Mouse (Mus musculus): ENCODE results near the gene Gpank1. TPM values are rescaled to one million over a fixed set of nuclear protein-coding genes. Genes with fewer than 3 reads are reported as not detected.
A peak's percentile ranks its signal among the peaks of the same experiment; 100 is the strongest.

The Gpank1 gene
- total and polyA plus RNA-seq, 2 experiments from 2014 or later, result 17.0 to 20.2 TPM

DNA sequence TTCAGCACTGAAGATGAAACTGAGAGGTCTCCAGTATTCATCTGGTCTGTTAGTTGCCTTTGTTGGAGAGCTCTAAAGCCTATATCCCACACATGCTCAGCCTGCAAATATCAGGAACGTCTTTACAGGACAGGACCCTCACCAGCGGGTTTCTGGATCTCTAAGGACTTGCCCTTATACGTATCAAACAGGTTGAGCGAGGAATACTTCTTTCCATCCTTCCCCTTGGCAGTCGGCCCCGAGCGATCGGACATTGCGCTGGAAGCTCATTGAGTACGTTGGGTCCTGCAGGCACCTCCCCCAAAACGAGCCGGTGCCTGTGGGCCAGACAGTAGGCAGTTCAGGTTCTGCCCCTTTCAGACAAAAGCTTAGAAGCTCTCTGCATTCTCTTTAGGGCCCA lies 41.5 kb downstream of the Gpank1 start:
- peaks cover 45% of the 10 kb centered on the region for H3K36me3 ChIP-seq (ENCODE audit: insufficient read depth, low read length)
- no peak for ATAC-seq (ENCODE audit: low FRiP score)
- H3K4me2 ChIP-seq (ENCODE audit: low read depth, low read length, poor library complexity, severe bottlenecking), result peak overlapping the region; percentile 85
- peak overlapping the region; percentile 43; the same call in 1 of the 2 replicates for H3K27ac ChIP-seq (ENCODE audit: low read depth, low read length)
- TF ChIP-seq CTCF (IDR thresholded peaks at IDR 0.05), result no peak
- peak overlapping the region; percentile 98 for H3K9ac ChIP-seq (replicated peaks; ENCODE audit: low read length, poor library complexity, severe bottlenecking)
- H3K4me1 ChIP-seq (ENCODE audit: insufficient read depth, low read length), result peaks cover 11% of the 10 kb centered on the region; the same call in 1 of the 2 replicates
- peak overlapping the region; percentile 87 for H3K4me3 ChIP-seq (ENCODE audit: low read depth, low read length)
- 24% methylated on average over 12 of the region's 12 CpGs for WGBS
- H3K9me3 ChIP-seq (ENCODE audit: low read length), result no peaks in the 10 kb centered on the region
- no peak for DNase-seq (ENCODE audit: low spot score)
- H3K27me3 ChIP-seq (ENCODE audit: insufficient read depth, low read length), result no peaks in the 10 kb centered on the region

DNA sequence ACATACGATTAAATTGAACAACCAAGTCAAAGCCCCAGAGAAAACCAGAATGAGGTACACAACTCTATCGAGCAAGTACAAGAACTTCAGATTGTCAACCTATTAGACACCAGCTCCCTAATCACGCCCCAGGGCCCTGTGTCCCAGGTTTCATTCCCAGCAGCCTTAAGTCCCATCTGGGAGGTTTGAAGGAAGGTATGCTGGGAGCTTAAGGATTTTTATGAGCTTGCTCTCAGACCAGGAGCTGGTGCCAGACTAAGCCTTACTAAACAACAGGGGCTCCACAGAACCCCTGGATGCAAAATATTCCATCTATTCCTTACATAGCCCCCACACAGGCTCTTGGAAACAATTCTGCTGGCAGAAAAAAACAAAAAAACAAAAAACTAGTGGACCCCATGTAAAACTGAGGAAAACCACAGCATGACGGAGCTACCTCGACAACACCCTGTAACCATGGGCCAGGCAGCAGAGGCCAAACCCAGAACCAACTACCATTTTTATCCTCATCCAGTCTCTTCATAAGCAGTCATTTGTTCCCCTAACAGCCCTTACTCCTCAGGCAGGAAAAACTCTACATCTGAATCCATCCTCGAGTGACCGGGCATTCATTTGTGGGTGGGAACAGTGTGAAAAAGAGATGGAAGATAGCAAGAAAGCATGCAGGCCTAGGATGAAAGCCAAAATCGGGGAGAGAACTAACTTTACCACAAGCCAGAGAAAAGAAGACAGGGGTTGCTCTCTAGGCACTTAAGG lies 42.2 kb downstream of the Gpank1 start:
- DNase-seq (ENCODE audit: low spot score), result no peak
- WGBS, result 5% methylated on average over 8 of the region's 8 CpGs
- TF ChIP-seq CTCF (IDR thresholded peaks at IDR 0.05), result no peak

DNA sequence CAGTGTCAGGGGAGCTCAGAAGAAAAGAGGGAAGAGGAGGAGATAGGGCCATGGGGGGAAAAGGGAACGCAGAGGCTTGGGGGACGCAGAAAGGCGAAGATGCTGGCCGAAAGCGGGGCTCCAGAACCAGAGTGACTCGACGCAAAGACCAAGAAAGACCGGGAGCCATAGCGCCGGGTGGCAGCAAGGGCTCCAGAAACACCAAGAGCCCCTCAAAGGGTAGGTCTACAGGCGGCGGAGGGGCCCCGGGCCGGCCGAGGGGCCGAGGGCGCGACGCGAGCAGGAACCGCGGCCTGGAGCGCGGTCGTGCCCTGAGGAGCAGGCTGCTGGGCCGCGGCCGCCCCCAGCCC lies 42.9 kb downstream of the Gpank1 start:
- H3K36me3 ChIP-seq (ENCODE audit: insufficient read depth, low read length), result peaks cover 31% of the 10 kb centered on the region
- H3K27ac ChIP-seq (ENCODE audit: low read depth, low read length), result peak overlapping the region; percentile 96
- peak overlapping the region; percentile 85 for H3K4me2 ChIP-seq (ENCODE audit: low read depth, low read length, poor library complexity, severe bottlenecking)
- TF ChIP-seq CTCF (IDR thresholded peaks at IDR 0.05), result no peak
- H3K27me3 ChIP-seq (ENCODE audit: insufficient read depth, low read length), result no peaks in the 10 kb centered on the region
- H3K4me1 ChIP-seq (ENCODE audit: insufficient read depth, low read length), result peaks cover 11% of the 10 kb centered on the region; the same call in 1 of the 2 replicates
- no peaks in the 10 kb centered on the region for H3K9me3 ChIP-seq (ENCODE audit: low read length)
- ATAC-seq (ENCODE audit: low FRiP score) (no peak), DNase-seq (ENCODE audit: low spot score) (no peak)
- H3K4me3 ChIP-seq (ENCODE audit: low read depth, low read length), result peak overlapping the region; percentile 87
- under 1% methylated on average over 16 of the region's 28 CpGs for WGBS
- peak overlapping the region; percentile 98 for H3K9ac ChIP-seq (replicated peaks; ENCODE audit: low read length, poor library complexity, severe bottlenecking)

More for the DNA sequence above, 42.2 kb downstream of the Gpank1 start:
- Histone ChIP-seq H3K9ac (replicated peaks; ENCODE audit: low read length, poor library complexity, severe bottlenecking) (peak overlapping the region; percentile 98), H3K27me3 (ENCODE audit: insufficient read depth, low read length) (no peaks in the 10 kb centered on the region), H3K9me3 (ENCODE audit: low read length) (no peaks in the 10 kb centered on the region), H3K4me2 (ENCODE audit: low read depth, low read length, poor library complexity, severe bottlenecking) (peak overlapping the region; percentile 85), H3K27ac (ENCODE audit: low read depth, low read length) (peak overlapping the region; percentile 96), H3K4me1 (ENCODE audit: insufficient read depth, low read length) (peaks cover 11% of the 10 kb centered on the region; the same call in 1 of the 2 replicates), H3K36me3 (ENCODE audit: insufficient read depth, low read length) (peaks cover 38% of the 10 kb centered on the region), H3K4me3 (ENCODE audit: low read depth, low read length) (peak overlapping the region; percentile 87)
- no peak for ATAC-seq (ENCODE audit: low FRiP score)

DNA sequence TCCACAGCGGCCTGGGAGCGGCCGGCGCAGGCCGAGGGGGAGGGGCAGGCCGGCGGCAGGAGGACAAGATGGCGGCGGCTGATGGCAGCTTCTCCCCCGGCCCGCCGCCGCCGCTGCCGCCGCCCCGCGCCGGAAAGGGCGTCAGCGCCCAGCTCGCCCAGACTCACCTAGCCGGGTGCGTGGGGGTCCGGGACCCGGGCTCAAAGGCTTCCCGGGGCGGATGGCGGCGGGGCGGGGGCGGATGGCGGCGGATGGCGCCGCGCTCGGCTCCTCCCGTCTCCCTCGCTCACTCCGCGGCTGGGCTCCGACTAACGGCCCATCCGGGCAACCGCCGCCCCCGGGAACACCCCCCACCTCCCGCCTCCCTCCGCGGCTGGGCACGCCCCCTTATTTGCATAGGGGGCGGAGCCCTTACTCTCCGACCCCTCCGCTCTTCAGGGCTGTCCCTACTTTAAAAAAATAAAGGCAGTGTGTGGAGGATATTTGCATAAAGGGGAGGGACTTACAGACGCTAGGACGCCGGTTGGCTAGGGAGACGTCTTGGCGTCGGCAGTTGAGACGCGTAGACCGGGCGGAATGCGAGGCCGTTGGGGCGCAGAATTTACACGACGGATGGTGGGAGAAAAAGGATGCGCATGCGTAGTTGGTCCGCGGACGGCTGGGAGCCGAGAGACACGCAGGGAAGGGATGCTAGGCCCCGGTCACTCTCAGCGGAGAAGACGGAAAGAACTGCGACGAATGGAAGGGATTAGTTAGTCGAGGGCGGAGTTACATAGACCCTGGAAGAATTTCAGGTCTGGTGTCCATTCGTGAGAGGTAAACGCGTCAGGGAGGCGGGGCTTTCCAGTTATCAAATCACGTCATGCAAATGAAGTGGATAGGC lies 43.6 kb downstream of the Gpank1 start, which contains the start of gene Prrc2a:
TSS of gene Prrc2a (minus strand) at position 330 of the 883 bp plus-strand sequence.
- Histone ChIP-seq H3K4me2 (ENCODE audit: low read depth, low read length, poor library complexity, severe bottlenecking) (peak within 1 kb of the TSS; percentile 85), H3K27me3 (ENCODE audit: insufficient read depth, low read length) (no peaks in the 10 kb centered on the region), H3K36me3 (ENCODE audit: insufficient read depth, low read length) (peaks cover 25% of the 10 kb centered on the region), H3K4me3 (ENCODE audit: low read depth, low read length) (peak within 1 kb of the TSS; percentile 87), H3K9me3 (ENCODE audit: low read length) (no peaks in the 10 kb centered on the region), H3K27ac (ENCODE audit: low read depth, low read length) (peak within 1 kb of the TSS; percentile 96), H3K9ac (replicated peaks; ENCODE audit: low read length, poor library complexity, severe bottlenecking) (peak within 1 kb of the TSS; percentile 98), H3K4me1 (ENCODE audit: insufficient read depth, low read length) (peaks cover 11% of the 10 kb centered on the region; the same call in 1 of the 2 replicates)
- TF ChIP-seq CTCF (IDR thresholded peaks at IDR 0.05), result peak; percentile 10; the same call in 1 of the 2 replicates
- ATAC-seq (ENCODE audit: low FRiP score), result peak; percentile 96
- WGBS, result under 1% methylated on average over 52 of the region's 89 CpGs
- DNase-seq (ENCODE audit: low spot score), result peak; percentile 100

DNA sequence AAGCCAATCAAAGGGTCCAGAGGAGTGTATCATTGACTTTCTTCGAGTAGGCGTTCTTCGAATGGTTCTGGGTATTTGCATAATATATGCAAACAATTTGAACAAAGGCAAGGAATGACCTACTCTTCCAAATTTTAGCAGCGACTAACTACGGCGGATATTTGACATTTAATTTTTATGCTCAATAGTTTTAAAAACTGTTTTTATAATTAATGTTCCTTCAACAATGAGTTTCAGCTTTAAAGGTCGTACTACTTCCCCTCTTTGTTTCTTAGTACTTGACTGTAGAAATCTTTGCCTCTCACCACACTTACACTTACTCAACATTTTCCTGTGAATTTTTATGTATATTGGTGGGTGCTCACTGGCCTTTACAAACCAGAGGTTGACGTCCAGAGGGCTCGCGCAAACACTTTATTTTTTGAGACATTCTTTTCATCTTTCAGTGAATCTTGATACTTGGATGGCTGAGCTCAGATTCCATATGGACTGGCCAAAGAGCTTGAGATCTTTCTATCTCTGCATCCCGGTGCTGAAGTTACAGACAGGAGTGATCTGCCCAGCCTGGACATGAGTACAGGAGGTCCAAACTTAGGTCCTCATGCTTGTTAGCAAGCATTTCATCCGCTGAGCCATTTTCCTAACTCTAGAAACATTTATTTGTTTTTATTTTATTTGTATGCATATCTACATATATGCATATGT lies 44.3 kb downstream of the Gpank1 start:
- Histone ChIP-seq H3K4me2 (ENCODE audit: low read depth, low read length, poor library complexity, severe bottlenecking) (peak overlapping the region; percentile 57), H3K9me3 (ENCODE audit: low read length) (no peaks in the 10 kb centered on the region), H3K4me3 (ENCODE audit: low read depth, low read length) (peak overlapping the region; percentile 87), H3K4me1 (ENCODE audit: insufficient read depth, low read length) (peaks cover 11% of the 10 kb centered on the region; the same call in 1 of the 2 replicates), H3K36me3 (ENCODE audit: insufficient read depth, low read length) (peaks cover 17% of the 10 kb centered on the region), H3K27me3 (ENCODE audit: insufficient read depth, low read length) (no peaks in the 10 kb centered on the region), H3K27ac (ENCODE audit: low read depth, low read length) (peak overlapping the region; percentile 96), H3K9ac (replicated peaks; ENCODE audit: low read length, poor library complexity, severe bottlenecking) (peak overlapping the region; percentile 44)
- ATAC-seq (ENCODE audit: low FRiP score) (no peak), DNase-seq (ENCODE audit: low spot score) (no peak)
- 19% methylated on average over 12 of the region's 12 CpGs for WGBS
- no peak for TF ChIP-seq CTCF (IDR thresholded peaks at IDR 0.05)
